Mouse (Mus musculus): Measurements from ENCODE around the gene Pde4a. TPM values are rescaled to one million over a fixed set of nuclear protein-coding genes. Genes with fewer than 3 reads are reported as not detected.

Gene Pde4a
- polyA plus RNA-seq, 1 experiment: 77.0 TPM

DNA sequence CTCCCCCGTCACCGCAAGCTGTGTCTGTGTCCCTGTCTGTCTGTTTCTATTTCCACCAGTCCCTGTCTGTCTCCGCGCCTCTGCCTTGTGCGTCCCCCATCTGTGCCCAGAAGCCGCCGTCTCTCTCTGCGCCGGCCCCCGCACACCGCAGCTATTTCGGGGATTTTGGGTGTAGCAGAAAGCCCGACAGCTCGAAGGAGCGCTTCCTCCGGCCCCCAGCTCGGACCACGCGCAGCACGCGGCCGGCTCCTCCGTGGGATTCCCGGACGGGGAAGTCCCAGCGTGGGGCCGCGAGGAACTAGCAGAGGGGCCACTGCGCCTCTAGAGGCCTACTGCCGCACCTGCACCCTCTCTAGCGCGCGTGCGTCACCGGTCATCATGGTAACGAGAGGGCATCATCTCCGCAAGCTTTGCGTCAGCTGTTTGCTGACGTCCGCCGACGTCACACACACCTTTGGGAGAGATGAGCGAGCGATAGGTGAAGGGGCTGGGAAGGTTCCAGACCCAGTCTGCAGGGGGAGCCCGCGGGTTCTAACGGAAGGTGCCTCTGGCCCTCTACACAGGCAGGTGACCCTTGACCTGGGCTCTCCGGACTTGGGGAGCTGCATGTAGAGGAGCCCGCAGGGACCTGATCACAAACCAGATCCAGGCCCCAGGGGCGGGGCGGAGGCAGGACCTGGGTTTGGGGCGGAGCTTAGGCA lies 4.2 kb upstream of the Pde4a start:
- TF ChIP-seq CTCF (IDR thresholded peaks at IDR 0.05; ENCODE audit: extremely low read depth, insufficient read depth, low read length) (peak; percentile 74), POLR2A (IDR thresholded peaks at IDR 0.05; ENCODE audit: extremely low read depth, insufficient read depth, low read length) (no peak)
- Histone ChIP-seq H3K4me1 (ENCODE audit: control insufficient read depth, insufficient read depth, low read length) (peaks cover 1% of the 10 kb centered on the region; the same call in 1 of the 2 replicates), H3K27ac (ENCODE audit: insufficient read depth, low read length) (no peak overlapping the region), H3K4me3 (ENCODE audit: insufficient read depth, low read length) (peak overlapping the region; percentile 12; the same call in 1 of the 2 replicates)

DNA sequence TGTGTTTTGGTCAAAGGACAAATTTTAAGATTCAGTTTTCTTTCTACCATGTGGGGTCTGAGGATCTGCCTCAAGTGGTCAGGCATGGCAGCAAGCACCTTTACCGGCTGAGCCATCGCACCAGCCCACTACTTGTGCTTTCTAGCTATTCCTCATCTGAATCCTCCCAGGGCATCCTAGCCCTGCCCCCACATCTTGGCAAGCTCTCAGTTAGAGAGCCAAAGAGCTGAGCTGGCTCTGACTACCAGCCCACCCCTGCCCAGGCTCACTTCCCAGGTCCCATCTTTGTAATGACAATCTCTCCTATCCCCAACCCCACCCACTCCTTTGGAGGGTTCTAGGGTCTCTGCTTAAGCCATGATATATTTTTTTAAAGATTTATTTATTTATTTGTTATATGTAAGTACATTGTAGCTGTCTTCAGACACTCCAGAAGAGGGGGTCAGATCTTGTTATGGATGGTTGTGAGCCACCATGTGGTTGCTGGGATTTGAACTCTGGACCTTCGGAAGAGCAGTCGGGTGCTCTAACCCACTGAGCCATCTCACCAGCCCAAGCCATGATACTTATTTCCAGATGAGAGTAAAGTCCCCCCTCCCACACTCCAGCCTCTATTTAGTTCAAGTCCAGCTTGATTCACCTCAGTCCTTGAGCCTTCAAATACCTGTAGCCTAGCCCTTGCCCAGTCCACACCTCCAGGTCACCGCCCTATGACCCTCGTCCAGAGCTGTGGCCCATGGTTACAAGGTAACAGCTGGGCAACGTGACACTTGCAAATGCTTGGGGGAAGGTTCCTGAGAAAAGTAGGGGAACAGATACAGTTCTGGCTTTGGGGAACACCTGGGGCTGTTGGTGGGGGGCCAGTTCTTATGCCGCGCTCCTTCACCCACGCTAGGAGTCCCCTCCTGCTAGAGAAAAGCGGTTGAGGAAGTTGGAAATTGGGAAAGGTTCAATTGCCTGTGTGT lies 2.1 kb upstream of the Pde4a start:
- Histone ChIP-seq H3K4me1 (ENCODE audit: control insufficient read depth, insufficient read depth, low read length) (peaks cover 1% of the 10 kb centered on the region; the same call in 1 of the 2 replicates), H3K27ac (ENCODE audit: insufficient read depth, low read length) (peak overlapping the region; percentile 72), H3K4me3 (ENCODE audit: insufficient read depth, low read length) (peak overlapping the region; percentile 28)
- TF ChIP-seq CTCF (IDR thresholded peaks at IDR 0.05; ENCODE audit: extremely low read depth, insufficient read depth, low read length) (no peak), POLR2A (IDR thresholded peaks at IDR 0.05; ENCODE audit: extremely low read depth, insufficient read depth, low read length) (no peak)

DNA sequence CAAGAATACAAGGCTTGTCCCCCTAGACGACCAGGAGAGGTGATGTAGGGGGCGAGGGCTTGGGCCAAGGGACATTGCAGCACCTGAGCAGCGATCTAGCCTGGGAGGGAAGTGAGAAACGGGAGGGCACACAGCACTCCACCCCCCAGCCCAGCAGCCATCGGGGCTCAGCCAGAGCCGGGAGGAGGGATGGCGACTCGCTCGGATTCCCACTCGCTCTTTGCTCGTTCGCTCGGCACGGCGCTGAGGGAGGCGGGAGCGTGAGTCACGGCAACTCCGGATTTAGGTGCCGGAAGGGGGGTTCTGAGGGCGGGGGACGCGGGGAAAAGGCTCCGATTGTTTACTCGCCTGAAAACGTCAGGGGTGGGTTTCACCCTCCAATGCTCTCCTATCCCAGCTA lies 1.4 kb upstream of the Pde4a start:
- peak overlapping the region; percentile 28 for H3K4me3 ChIP-seq (ENCODE audit: insufficient read depth, low read length)
- H3K4me1 ChIP-seq (ENCODE audit: control insufficient read depth, insufficient read depth, low read length): peaks cover 1% of the 10 kb centered on the region; the same call in 1 of the 2 replicates
- H3K27ac ChIP-seq (ENCODE audit: insufficient read depth, low read length): peak overlapping the region; percentile 72
- TF ChIP-seq CTCF (IDR thresholded peaks at IDR 0.05; ENCODE audit: extremely low read depth, insufficient read depth, low read length): no peak
- 0 out of 2 replicates have a peak, but pooled peaks have one; percentile 4 for TF ChIP-seq POLR2A (IDR thresholded peaks at IDR 0.05; ENCODE audit: extremely low read depth, insufficient read depth, low read length)

DNA sequence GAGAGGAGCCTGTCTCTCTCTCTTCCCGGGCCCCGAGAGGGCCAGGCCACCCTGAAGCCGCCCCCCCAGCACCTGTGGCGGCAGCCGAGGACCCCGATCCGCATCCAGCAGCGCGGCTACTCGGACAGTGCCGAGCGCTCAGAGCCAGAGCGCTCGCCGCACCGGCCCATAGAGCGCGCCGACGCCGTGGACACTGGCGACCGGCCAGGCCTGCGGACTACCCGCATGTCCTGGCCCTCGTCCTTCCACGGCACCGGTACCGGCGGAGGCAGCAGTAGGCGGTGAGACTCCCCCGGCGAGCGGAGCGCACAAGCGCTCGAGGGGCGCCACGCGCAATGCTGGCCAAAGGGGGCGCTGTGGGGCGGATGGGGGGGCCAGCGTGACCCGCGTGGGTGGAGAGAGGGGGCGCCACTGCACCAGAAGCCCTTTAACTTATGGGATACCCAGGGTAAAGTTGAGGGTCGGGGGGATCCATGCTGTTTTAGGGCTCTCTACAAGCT lies 488 bp downstream of the Pde4a start:
- TF ChIP-seq POLR2A (IDR thresholded peaks at IDR 0.05; ENCODE audit: extremely low read depth, insufficient read depth, low read length) (no peak), CTCF (IDR thresholded peaks at IDR 0.05; ENCODE audit: extremely low read depth, insufficient read depth, low read length) (0 out of 2 replicates have a peak, but pooled peaks have one; percentile 10)
- peaks cover under 1% of the 10 kb centered on the region; the same call in 1 of the 2 replicates for H3K4me1 ChIP-seq (ENCODE audit: control insufficient read depth, insufficient read depth, low read length)
- peak overlapping the region; percentile 93 for H3K27ac ChIP-seq (ENCODE audit: insufficient read depth, low read length)
- H3K4me3 ChIP-seq (ENCODE audit: insufficient read depth, low read length): peak overlapping the region; percentile 28

DNA sequence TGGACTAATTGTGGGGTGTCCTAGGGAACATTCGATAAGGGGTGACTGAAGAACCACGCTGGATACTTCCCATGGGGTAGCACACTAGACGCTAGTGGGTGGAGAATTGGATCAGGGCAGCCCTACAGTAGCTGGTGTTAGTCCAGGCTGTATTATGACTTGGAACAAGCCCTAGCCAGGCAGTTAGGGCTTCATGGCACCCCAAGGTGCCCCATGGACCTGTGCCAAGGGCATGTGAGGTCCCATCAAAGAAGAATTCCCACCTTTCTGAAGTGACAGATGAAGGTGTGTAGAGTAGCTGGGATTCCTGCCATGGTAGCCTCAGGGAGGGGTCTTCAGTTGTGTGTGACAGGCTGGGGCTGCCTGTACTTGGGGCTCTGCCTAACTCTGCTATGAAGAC lies 1.0 kb downstream of the Pde4a start:
- TF ChIP-seq POLR2A (IDR thresholded peaks at IDR 0.05; ENCODE audit: extremely low read depth, insufficient read depth, low read length) (no peak), CTCF (IDR thresholded peaks at IDR 0.05; ENCODE audit: extremely low read depth, insufficient read depth, low read length) (no peak)
- Histone ChIP-seq H3K4me3 (ENCODE audit: insufficient read depth, low read length) (peak overlapping the region; percentile 28), H3K27ac (ENCODE audit: insufficient read depth, low read length) (peak overlapping the region; percentile 1; the same call in 1 of the 2 replicates), H3K4me1 (ENCODE audit: control insufficient read depth, insufficient read depth, low read length) (no peaks in the 10 kb centered on the region; the same call in 1 of the 2 replicates)

DNA sequence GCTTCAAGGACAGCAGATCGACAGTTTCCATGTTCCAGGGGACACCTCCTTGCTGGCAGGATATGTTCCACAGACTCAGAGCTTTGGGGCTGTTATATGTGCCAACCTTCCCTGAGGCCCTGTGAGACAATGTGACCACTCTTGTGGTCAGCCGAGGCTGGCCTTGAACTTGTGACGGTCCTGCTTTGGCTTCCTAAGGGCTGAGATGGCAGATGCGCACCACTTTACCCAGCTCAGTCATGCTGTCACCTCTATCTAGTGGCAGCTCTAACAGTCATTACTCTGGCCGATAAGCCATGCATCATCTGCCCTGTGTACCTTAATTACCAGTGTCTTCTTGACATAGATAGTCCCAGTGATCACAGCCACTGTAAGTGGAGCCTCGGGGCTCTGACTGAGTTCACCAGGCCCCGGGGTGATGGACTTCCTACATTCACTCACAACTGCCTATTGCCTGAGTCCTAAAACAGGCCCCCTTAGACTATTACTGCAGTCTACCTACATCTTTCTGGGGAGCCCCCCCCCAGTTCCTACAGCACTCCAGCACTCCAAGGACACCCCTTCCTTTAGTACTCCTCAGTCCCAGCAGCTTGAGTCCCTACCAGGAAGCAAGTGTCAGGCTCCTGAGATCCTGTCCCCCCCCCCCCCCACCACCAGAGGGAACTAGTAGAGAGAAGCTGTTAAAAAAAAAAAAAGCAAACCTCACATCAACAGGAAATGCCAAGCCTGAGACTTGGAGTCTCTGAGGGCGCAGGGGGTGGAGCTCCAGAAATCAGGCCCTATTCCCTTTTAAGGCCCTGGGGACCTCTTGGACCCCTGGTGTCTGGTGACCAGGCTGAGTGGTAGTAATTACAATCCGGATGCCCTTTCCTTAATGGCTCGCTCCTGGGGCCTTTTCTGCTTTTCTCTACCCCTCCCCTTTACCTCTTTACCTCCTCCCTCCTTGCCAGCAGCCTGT lies 1.9 kb downstream of the Pde4a start:
- Histone ChIP-seq H3K4me1 (ENCODE audit: control insufficient read depth, insufficient read depth, low read length) (no peaks in the 10 kb centered on the region; the same call in 1 of the 2 replicates), H3K4me3 (ENCODE audit: insufficient read depth, low read length) (peak overlapping the region; percentile 30), H3K27ac (ENCODE audit: insufficient read depth, low read length) (peak overlapping the region; percentile 62)
- TF ChIP-seq CTCF (IDR thresholded peaks at IDR 0.05; ENCODE audit: extremely low read depth, insufficient read depth, low read length) (no peak), POLR2A (IDR thresholded peaks at IDR 0.05; ENCODE audit: extremely low read depth, insufficient read depth, low read length) (no peak)

DNA sequence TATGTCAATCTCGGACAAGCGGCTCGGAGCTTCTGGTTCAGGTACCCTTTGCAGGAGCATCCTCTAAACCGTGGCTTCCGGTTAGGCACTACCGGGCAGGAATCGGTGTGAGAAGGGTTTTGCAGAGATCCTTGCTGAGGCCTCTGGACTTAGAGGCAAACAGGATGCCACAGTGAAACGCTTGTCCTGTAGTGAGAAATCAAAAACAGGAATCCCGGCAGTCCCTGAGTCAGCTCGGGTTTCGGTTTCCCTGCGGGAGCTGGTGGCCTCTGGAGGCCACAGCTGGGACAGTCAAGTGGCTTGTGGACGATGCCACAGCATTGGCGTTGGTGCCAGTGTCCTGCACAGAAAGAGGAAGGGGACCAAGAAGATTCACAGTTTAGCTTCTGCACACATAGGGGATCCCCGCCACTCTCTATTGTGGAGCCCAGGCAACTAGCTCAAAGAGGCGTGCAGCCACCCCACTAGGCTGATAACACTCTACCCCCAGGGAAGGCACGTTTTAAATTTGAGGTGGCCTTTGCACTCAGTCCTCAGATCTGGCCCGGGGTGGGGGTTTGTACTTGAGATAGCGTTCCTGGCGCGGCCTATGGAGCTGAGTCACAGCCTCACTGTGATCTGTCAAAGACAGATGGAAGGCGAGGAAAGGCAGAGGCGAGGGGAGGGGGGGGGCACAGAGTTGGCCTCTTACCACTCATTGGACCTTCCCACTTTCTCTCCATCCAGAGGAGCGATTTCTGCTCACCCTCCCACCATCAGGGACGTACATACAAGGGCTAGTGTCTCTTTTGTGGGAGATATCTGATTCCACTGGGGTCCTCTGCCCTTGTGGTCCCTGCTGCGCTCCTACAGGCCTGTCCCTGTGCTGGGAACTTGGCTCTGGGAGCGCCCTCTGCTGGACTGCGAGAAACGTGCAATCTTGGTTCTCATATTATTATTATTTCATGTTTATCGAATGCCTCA lies 2.9 kb downstream of the Pde4a start:
- no peaks in the 10 kb centered on the region; the same call in 1 of the 2 replicates for H3K4me1 ChIP-seq (ENCODE audit: control insufficient read depth, insufficient read depth, low read length)
- TF ChIP-seq POLR2A (IDR thresholded peaks at IDR 0.05; ENCODE audit: extremely low read depth, insufficient read depth, low read length): no peak
- TF ChIP-seq CTCF (IDR thresholded peaks at IDR 0.05; ENCODE audit: extremely low read depth, insufficient read depth, low read length): peak; percentile 83
- H3K27ac ChIP-seq (ENCODE audit: insufficient read depth, low read length): peak overlapping the region; percentile 62
- H3K4me3 ChIP-seq (ENCODE audit: insufficient read depth, low read length): peak overlapping the region; percentile 30
